23 mouse cellular contexts compared by ENCODE assay signal in the genomic region with DNA sequence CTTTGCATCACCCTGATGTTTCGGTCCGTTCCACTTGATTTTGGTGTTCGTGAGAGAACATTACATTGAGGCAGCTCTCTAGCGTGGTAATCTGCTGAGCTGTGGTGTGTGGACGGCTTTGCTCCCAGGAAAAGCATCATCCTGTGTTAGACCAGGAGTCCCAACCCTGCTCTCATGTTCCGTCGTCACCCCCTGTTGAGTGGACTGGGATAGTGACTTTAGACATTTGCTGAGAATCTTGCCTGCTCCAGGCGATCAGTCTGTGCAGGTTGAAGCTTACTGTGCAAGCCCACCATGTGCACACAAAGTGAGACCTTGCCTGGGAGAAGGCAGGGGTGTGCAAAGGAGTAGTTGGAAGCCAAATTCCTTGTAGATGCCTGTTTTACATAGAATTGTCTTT.
DNase-seq lines count a peak whose midpoint lies in the region; ATAC-seq and TF ChIP-seq lines count a peak whose summit lies in the region.
"Had no signal": no experiment of that assay in that cellular context is flagged by ENCODE, and none has a peak within 500 bp of the region (broad histone marks: within the 10 kb centered on the region; RNA-seq: fewer than 3 reads in every experiment).

No protein-coding gene starts in this region.

- no peak for ATAC-seq in heart, embryonic 16.5 days (replicated peaks; ENCODE audit: extremely low read depth, insufficient read depth, low FRiP score)
- no peak for ATAC-seq in lung, postnatal 0 days
- ATAC-seq: forebrain, postnatal 0 days; hindbrain, embryonic 16.5 days; liver, postnatal 0 days had no signal

- H3K4me3 ChIP-seq in heart, embryonic 16.5 days (ENCODE audit: low read length), result no peak overlapping the region
- H3K4me3 ChIP-seq in lung, postnatal 0 days (ENCODE audit: low read depth, low read length), result no peak overlapping the region
- no peak overlapping the region for H3K4me3 ChIP-seq in small intestine, adult 2 months (ENCODE audit: low read depth, low read length)
- H3K4me3 ChIP-seq: embryonic facial prominence, embryonic 13.5 days; left cerebral cortex, adult 2 months; midbrain, embryonic 10.5 days had no signal

- peak; percentile 85 for DNase-seq in heart, adult 11 months
- no peak for DNase-seq in heart, adult 18-20 months
- no peak for DNase-seq in heart, postnatal 10 days
- DNase-seq in lung, postnatal 0 days (ENCODE audit: low spot score), result no peak
- DNase-seq in lung, postnatal 10 days, result no peak
- no peak for DNase-seq in cerebellum, adult 11 months
- DNase-seq: cerebellum, postnatal 10 days; forebrain, postnatal 0 days; kidney, adult 11 months; kidney, postnatal 14 days; layer of hippocampus, adult 9-11 months; left cerebral cortex, postnatal 4 days; liver, postnatal 0 days; lung, postnatal 36 days; right cerebral cortex, postnatal 4 days; thymus, postnatal 14 days had no signal

- 85% methylated on average over 8 of the region's 8 CpGs for WGBS in heart, embryonic 16.5 days
- 83% methylated on average over 8 of the region's 8 CpGs for WGBS in lung, postnatal 0 days
- WGBS in small intestine, adult 2 months, result 85% methylated on average over 8 of the region's 8 CpGs

- H3K27ac ChIP-seq in heart, embryonic 16.5 days (ENCODE audit: low read length), result peak overlapping the region; percentile 44
- H3K27ac ChIP-seq in lung, postnatal 0 days (ENCODE audit: low read length), result no peak overlapping the region; the same call in 1 of the 2 replicates
- H3K27ac ChIP-seq in small intestine, adult 2 months (ENCODE audit: insufficient read depth, low read depth, low read length), result 0 out of 2 replicates have a peak overlapping the region, but pooled peaks have one; percentile 27
- H3K27ac ChIP-seq: embryonic facial prominence, embryonic 13.5 days; left cerebral cortex, adult 2 months; midbrain, embryonic 10.5 days had no signal

- TF ChIP-seq POLR2A in small intestine, adult 2 months (IDR thresholded peaks at IDR 0.05; ENCODE audit: low read depth, low read length), result no peak

- no peaks in the 10 kb centered on the region for H3K36me3 ChIP-seq in heart, embryonic 16.5 days (ENCODE audit: control insufficient read depth, insufficient read depth)
- no peaks in the 10 kb centered on the region for H3K36me3 ChIP-seq in lung, postnatal 0 days (ENCODE audit: insufficient read depth, low read length)
- H3K36me3 ChIP-seq in small intestine, adult 2 months (ENCODE audit: control insufficient read depth, insufficient read depth, low read length), result no peaks in the 10 kb centered on the region
- H3K36me3 ChIP-seq: embryonic facial prominence, embryonic 13.5 days; midbrain, embryonic 10.5 days had no signal

- 0 out of 2 replicates have a peak, but pooled peaks have one; percentile 6 for TF ChIP-seq CTCF in lung, postnatal 0 days (IDR thresholded peaks at IDR 0.05)
- TF ChIP-seq CTCF in small intestine, adult 2 months (IDR thresholded peaks at IDR 0.05; ENCODE audit: extremely low read depth, insufficient read length, insufficient replicate concordance, low read depth, low read length), result no peak

- no peaks in the 10 kb centered on the region for H3K9me3 ChIP-seq in heart, embryonic 16.5 days (replicated peaks; ENCODE audit: control insufficient read depth, low read length)
- H3K9me3 ChIP-seq in lung, postnatal 0 days (ENCODE audit: low read length), result no peaks in the 10 kb centered on the region
- H3K9me3 ChIP-seq: embryonic facial prominence, embryonic 13.5 days; midbrain, embryonic 10.5 days had no signal

- no peak overlapping the region for H3K4me2 ChIP-seq in heart, embryonic 16.5 days (ENCODE audit: low read depth, low read length)
- H3K4me2 ChIP-seq in lung, postnatal 0 days (replicated peaks; ENCODE audit: low read depth, low read length), result no peak overlapping the region
- H3K4me2 ChIP-seq: embryonic facial prominence, embryonic 13.5 days had no signal

- intact Hi-C loops in heart, postnatal 10 days (cut with DNase I), result no loop called here

- no peak overlapping the region for H3K9ac ChIP-seq in heart, embryonic 16.5 days (ENCODE audit: low read length)
- no peak overlapping the region for H3K9ac ChIP-seq in lung, postnatal 0 days (replicated peaks; ENCODE audit: low read depth)
- H3K9ac ChIP-seq: embryonic facial prominence, embryonic 13.5 days; forebrain, postnatal 0 days; liver, postnatal 0 days had no signal

- H3K4me1 ChIP-seq in heart, embryonic 16.5 days (ENCODE audit: control insufficient read depth, insufficient read depth, low read length), result peaks cover 66% of the 10 kb centered on the region
- peaks cover 16% of the 10 kb centered on the region; the same call in 1 of the 2 replicates for H3K4me1 ChIP-seq in lung, postnatal 0 days (ENCODE audit: insufficient read depth, low read depth, low read length)
- peaks cover 46% of the 10 kb centered on the region for H3K4me1 ChIP-seq in small intestine, adult 2 months (ENCODE audit: control insufficient read depth, insufficient read depth, insufficient read length, low read length)

- no peaks in the 10 kb centered on the region for H3K27me3 ChIP-seq in heart, embryonic 16.5 days (ENCODE audit: control insufficient read depth, insufficient read depth, low read length)
- no peaks in the 10 kb centered on the region for H3K27me3 ChIP-seq in lung, postnatal 0 days (replicated peaks; ENCODE audit: insufficient read depth, low read length)
- H3K27me3 ChIP-seq in small intestine, adult 2 months (ENCODE audit: control insufficient read depth, insufficient read depth, low read length), result no peaks in the 10 kb centered on the region
- H3K27me3 ChIP-seq: CH12.LX; embryonic facial prominence, embryonic 13.5 days had no signal

- TF ChIP-seq EP300 in lung, postnatal 0 days (IDR thresholded peaks at IDR 0.05), result no peak
